Mouse (Mus musculus): Measurements from ENCODE around the gene Thra.

DNA sequence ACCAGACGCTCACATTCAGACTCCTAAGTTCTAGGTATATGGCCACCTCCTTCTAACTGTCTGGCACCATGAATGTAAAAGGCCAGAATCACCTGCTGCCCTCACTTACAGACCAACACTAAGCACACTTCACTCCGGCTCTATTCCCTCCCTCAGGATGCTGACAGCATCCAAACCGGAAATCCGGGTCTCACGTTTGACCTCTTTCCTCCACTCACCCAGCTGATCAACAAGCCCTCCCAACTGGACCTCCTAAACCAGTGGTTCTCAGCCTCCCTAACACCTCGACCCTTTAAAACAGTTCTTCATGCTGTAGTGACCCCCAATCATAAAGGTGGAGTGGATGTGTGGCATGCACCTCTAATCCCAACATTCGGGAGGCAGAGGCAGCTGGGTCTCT, 17.3 kb upstream of the Thra start:
- TF ChIP-seq CTCF (IDR thresholded peaks at IDR 0.05; ENCODE audit: borderline replicate concordance, insufficient read depth, low read length) (no peak), POLR2A (IDR thresholded peaks at IDR 0.05; ENCODE audit: low read depth, low read length) (no peak)
